Mouse (Mus musculus): ENCODE results near the gene Sash3.

DNA sequence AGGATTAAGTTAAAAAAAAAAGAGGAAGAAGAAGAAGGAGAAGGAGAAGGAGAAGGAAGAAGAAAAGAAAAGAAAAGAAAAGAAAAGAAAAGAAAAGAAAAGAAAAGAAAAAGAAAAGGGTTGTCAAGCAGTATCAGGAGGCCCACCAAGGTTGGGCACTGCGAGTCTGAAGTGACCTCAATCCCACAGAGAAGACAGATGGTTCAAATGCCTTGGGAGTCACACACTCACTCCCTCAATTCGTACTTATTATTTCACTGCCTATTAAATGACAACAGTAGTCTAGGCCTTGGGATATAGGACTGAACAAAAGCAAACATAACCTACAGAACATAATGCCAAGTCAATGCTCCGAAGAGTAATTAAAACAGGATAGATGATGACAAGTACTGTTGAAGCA, 43.0 kb upstream of the Sash3 start:
- TF ChIP-seq CTCF (IDR thresholded peaks at IDR 0.05; ENCODE audit: borderline replicate concordance, insufficient read depth, low read depth, low read length) (no peak), POLR2A (IDR thresholded peaks at IDR 0.05; ENCODE audit: borderline replicate concordance, insufficient read depth, low read length) (no peak)
